Mouse (Mus musculus) induced T-regulatory cell, adult 2 months (primary cell): ENCODE data around the gene Sema3e.

Source experiments
- DNase-seq: peaks from one replicate; pipeline ENCODE4 v3.0.0-alpha.2; 2012; ENCODE audit warnings: low read depth

The Sema3e gene

DNA sequence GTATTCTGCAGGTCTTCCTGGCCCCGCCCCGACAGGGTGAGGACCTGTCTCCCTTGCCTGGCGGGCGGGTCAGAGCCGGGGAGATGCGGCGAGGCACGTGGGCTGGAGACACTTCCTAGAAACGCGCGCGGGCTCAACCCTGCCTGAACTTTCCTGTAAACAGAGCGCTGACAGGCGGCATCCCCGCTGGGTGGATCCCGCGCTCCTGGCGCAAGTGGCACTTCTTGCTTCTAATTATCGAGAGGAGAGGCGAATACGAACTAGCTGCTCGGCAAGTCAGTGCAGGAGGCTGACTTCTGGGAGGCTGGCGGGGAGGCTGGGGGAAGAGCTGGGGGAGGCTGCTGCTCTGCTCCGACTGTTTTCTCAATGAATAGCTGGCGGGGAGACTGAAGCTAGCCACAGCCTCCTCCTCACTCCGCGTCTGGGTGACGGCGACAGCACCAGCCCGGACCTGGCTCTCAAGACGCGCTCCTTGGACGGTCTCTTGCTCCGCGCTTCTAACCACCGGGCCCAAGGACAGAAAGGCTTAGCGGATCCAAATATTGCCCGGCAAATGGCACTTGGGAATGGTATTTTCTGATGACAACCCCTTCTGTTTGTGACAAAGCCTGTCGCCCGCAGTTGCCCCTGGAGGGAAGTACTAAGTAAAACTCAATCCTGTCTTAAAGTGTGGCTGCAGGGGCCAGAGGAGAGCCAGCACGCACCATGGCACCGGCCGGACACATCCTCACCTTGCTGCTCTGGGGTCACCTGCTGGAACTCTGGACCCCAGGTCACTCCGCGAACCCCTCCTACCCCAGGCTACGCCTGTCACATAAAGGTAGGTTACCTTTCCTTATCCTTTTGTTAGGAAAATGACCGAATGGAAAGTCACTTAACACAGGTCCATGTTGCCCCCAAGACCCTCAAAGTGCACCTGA, at the start of gene Sema3e:
TSS of gene Sema3e (plus strand) at position 72 of the 920 bp plus-strand sequence.
- no peak for DNase-seq

DNA sequence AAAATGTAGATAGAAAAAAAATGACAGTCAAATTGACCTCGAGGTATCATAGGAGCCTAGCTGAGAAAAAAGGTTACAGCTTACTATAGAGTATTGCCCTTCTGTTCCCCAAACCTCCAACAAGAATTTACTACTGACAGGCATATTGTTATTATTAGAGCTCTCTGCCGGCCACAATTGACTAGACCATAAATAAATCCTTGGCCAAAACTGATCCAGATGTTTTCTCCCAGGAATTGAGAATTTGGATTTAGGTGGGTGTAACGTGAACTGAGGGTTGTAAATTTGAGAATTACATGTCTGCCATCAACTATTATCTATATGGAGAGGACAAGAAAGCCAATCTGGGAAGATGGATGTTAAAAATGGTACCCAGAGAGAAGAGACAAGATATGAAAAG, 47.5 kb upstream of the Sema3e start:
- no peak for DNase-seq

DNA sequence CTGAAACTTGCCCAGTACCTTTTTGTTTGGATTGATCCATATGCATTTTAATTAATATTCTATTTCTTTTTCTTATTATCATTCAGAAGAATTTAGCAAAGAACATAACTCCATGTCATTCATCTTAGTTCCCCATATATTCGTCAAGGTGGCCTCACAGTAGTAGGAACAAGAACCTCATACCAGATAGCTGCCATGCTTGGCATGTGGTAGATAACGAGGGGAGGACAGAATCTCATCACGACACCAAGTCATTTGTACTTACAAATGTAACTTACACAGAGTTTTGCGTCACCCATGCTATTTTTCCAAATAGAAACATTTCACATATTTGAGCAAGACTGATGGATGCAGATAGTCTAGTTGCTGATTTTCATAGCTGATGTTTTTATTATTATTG, 45.9 kb upstream of the Sema3e start:
- no peak for DNase-seq

- DNase-seq, result no peak
Observed at GRCm38 (mm10) chr5:13982417-13983054, 42.5 kb upstream of the Sema3e start.

DNA sequence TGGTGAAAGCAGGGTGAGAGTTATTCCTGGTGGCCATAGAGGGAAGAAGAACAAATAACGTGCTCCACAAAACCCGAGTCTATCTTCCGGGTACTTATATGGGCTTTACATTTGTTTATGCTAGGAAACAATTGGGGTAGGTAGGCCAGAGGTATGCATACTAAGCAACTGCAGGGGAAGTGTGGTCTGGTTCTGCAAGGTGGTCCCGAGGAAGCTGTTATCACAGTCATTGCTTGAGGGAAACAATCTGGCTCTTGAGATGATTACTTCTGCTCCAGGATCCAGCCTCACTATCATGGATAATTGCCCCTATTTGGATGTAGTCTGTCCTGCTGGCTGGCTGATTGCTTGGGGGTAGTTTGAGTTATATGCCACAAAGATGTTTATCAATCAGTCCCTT, 41.5 kb upstream of the Sema3e start:
- DNase-seq, result no peak

- no peak for DNase-seq
Observed at GRCm38 (mm10) chr5:13985669-13986068, 39.4 kb upstream of the Sema3e start.

GRCm38 (mm10) chr5:13987123-13987522, 38.0 kb upstream of the Sema3e start:
- DNase-seq, result no peak

- no peak for DNase-seq
Observed at GRCm38 (mm10) chr5:13988023-13988422, 37.1 kb upstream of the Sema3e start.

- no peak for DNase-seq
Observed at GRCm38 (mm10) chr5:13992734-13993396, 32.2 kb upstream of the Sema3e start.

- DNase-seq, result no peak
Observed at GRCm38 (mm10) chr5:14028341-14028740, 3.3 kb downstream of the Sema3e start.

- no peak for DNase-seq
Observed at GRCm38 (mm10) chr5:14030796-14031195, 5.7 kb downstream of the Sema3e start.

DNA sequence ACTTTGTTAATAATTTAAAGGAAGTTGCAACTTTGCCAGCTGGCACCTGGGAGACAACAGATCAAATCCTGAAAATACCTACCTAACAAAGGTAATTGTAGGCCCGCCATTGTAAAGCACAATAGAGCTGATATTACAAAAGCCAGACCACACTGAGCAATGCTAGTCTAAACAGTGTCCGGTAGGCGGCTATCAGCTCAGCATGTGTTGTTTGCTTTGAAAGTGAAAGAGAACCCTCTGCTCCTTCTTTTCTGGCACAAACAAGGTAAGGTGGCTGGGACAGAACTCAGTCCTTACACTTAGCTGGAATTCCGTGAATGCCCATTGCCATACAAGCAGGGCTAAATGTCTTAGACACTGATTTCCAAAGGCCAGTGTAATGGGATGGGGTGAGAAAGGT, 7.0 kb downstream of the Sema3e start:
- DNase-seq, result no peak

DNA sequence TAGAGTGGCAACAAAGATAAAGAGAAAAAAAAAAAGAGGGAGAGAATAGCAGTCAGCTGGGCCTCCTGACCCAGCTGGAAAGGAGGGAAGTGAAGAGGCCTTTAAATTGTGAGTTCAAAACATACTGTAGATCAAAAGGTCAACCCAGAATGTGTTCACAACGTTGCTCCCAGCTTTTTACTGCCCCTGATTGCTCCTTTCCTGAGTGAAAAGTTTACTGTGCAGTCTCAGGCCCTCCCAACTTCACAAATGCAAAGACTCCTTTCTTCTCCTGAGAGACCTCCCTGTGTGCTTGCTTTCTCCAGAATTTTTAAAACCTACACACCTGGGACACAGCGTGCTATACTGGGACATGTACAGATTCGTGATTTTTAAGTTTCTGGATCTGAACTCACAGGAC, 8.2 kb downstream of the Sema3e start:
- no peak for DNase-seq

GRCm38 (mm10) chr5:14038813-14039496, 13.9 kb downstream of the Sema3e start:
- no peak for DNase-seq

DNA sequence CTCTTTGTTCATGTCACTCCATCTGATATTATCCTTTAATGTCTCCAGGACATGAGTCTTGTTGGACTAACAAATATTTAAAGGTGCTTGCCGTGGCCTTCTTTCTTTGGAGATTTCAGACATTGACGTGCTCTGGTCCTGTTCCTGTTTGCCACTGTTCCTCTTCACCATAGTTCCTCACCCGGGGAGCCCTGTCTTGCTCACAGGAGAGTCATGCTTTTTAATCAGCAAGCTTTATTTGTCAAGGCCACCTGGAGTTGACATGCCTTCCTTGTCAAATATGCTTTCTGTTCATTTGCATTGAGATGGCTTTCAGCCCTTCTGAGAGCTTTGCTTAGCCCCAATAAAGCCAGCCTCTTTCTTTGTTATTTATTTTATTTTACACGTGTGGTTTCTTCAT, 15.1 kb downstream of the Sema3e start:
- DNase-seq, result no peak

DNA sequence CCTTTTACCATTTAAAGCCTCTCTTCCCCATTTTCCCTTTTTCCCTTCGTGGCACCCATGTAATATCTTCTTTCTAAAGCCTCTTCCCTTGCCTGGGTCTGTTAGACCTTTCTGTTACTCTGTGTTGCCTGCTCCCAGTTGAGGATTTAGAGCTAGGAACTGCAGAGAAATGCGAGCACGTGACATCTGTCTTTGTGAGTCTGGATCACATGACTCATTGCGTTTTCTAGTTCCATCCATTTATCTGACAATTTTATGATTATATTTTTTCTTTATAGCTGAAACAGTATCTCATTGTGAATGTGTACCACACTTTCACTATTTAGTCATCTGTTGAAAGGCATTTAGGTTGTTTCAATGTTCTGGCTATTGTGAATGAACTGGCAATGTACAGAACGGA, 18.0 kb downstream of the Sema3e start:
- no peak for DNase-seq

DNA sequence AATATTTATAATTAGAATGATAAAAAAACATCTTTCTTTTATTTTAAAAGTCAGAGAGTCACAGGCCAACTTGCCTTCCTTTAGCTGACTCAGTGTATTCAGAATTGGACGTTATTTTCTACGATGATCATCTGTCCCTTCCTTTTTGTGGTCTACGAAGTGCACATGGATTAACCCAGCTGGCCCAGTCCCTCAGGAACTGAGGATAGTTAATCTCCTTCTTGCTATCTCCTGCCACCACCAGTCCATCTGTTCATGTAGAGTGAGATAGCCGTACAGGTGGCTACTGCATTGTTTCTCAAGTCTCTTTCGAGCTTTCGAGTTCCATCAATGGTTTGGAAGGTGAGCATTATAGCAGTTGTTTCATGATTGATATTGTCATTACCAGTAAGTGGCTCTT, 18.9 kb downstream of the Sema3e start:
- DNase-seq, result no peak

GRCm38 (mm10) chr5:14048660-14049059, 23.6 kb downstream of the Sema3e start:
- no peak for DNase-seq

DNA sequence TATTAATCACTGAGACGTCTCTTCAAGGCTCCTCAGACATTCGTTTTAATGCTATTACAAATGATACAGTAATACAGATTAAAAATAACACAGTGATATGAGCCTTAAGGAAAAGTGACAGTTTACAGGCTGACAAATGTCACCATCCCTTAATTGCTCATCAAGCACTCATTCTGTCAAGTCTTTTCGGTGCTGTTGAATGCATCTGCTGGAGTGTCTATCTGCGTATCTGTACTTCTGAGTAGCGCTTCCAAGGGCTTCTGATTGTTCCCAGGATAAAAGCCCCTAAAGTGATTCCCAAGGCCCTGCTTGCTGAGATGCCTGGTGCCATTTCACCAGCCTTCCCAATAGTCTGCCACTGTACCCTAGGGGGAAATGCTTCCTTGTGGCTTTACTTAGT, 29.4 kb downstream of the Sema3e start:
- no peak for DNase-seq

GRCm38 (mm10) chr5:14059895-14060553, 34.9 kb downstream of the Sema3e start:
- no peak for DNase-seq

- no peak for DNase-seq
Observed at GRCm38 (mm10) chr5:14062918-14063481, 37.9 kb downstream of the Sema3e start.
